Mouse (Mus musculus) embryonic fibroblast, embryonic 13.5 days (primary cell): Measurements from ENCODE around the gene Il4i1. TPM values are rescaled to one million over a fixed set of nuclear protein-coding genes. Genes with fewer than 3 reads are reported as not detected.
A peak's percentile ranks its signal among the peaks of the same experiment; 100 is the strongest.

Experiments used
- H3K27ac ChIP-seq: 2 replicates; pipeline ENCODE4 v1.5.1; 2012; ENCODE audit warnings: low read length, control low read depth, inconsistent platforms; ENCODE audit not compliant: insufficient read depth
- H3K4me1 ChIP-seq: 2 replicates; pipeline ENCODE4 v1.6.1; 2011; ENCODE audit warnings: low read length; ENCODE audit not compliant: control insufficient read depth, insufficient read depth
- H3K4me3 ChIP-seq: 2 replicates; pipeline ENCODE4 v1.5.1; 2011; ENCODE audit warnings: mild to moderate bottlenecking, control low read depth, low read length; ENCODE audit not compliant: insufficient read depth
- CTCF ChIP-seq: IDR thresholded peaks from 2 replicates; pipeline ENCODE4 v1.5.1; 2011; ENCODE audit warnings: mild to moderate bottlenecking, control low read depth, low read length, moderate library complexity, borderline replicate concordance; ENCODE audit not compliant: insufficient read depth
- POLR2A ChIP-seq: IDR thresholded peaks from 2 replicates; pipeline ENCODE4 v1.6.1; 2011; ENCODE audit warnings: low read depth, mild to moderate bottlenecking, control low read depth, low read length, moderate library complexity
- polyA plus RNA-seq: library from polyadenylated mRNA; stranded (reverse); fragments of >200 nt; gene quantifications from 2 replicates; pipeline ENCODE4 v1.2.4, GENCODE M21; 2011; ENCODE audit warnings: low read depth; ENCODE audit not compliant: missing spikeins, insufficient read length

Gene Il4i1
- polyA plus RNA-seq, 1 experiment, result 2.3 TPM

- H3K27ac ChIP-seq, result no peak overlapping the region
- peaks cover 13% of the 10 kb centered on the region for H3K4me1 ChIP-seq
- no peak overlapping the region for H3K4me3 ChIP-seq
- TF ChIP-seq POLR2A, result no peak
- no peak for TF ChIP-seq CTCF
Observed at GRCm38 (mm10) chr7:44853065-44853464, 36.9 kb downstream of the Il4i1 start.

GRCm38 (mm10) chr7:44853596-44854355 lies 37.6 kb downstream of the Il4i1 start:
- Histone ChIP-seq H3K4me3 (peak overlapping the region; percentile 30), H3K4me1 (peaks cover 13% of the 10 kb centered on the region), H3K27ac (peak overlapping the region; percentile 85)
- TF ChIP-seq POLR2A (no peak; the same call in 1 of the 2 replicates), CTCF (no peak)

GRCm38 (mm10) chr7:44854356-44855031 lies 38.3 kb downstream of the Il4i1 start:
- Histone ChIP-seq H3K4me3 (peak overlapping the region; percentile 30), H3K27ac (peak overlapping the region; percentile 85), H3K4me1 (peaks cover 13% of the 10 kb centered on the region)
- peak; percentile 54 for TF ChIP-seq POLR2A
- TF ChIP-seq CTCF, result no peak

- Histone ChIP-seq H3K27ac (0 out of 2 replicates have a peak overlapping the region, but pooled peaks have one; percentile 85), H3K4me1 (peaks cover 13% of the 10 kb centered on the region), H3K4me3 (no peak overlapping the region)
- TF ChIP-seq POLR2A (no peak), CTCF (no peak)
Observed at GRCm38 (mm10) chr7:44855036-44855435, 38.8 kb downstream of the Il4i1 start.

- TF ChIP-seq POLR2A, result no peak
- TF ChIP-seq CTCF, result no peak
- H3K27ac ChIP-seq, result peak overlapping the region; percentile 58
- peaks cover 9% of the 10 kb centered on the region for H3K4me1 ChIP-seq
- H3K4me3 ChIP-seq, result peak overlapping the region; percentile 95
Observed at GRCm38 (mm10) chr7:44856265-44856916, 40.2 kb downstream of the Il4i1 start.

- Histone ChIP-seq H3K4me1 (peaks cover 4% of the 10 kb centered on the region; the same call in 1 of the 2 replicates), H3K4me3 (peak within 1 kb of the TSS; percentile 95), H3K27ac (peak within 1 kb of the TSS; percentile 88)
- TF ChIP-seq POLR2A, result peak; percentile 67
- TF ChIP-seq CTCF, result no peak
Observed at GRCm38 (mm10) chr7:44857042-44857552, 40.9 kb downstream of the Il4i1 start, which contains the start of gene Pnkp. Gene Pnkp (plus strand): TSS chr7:44857139.

- Histone ChIP-seq H3K4me3 (peak overlapping the region; percentile 95), H3K4me1 (peaks cover 4% of the 10 kb centered on the region; the same call in 1 of the 2 replicates), H3K27ac (no peak overlapping the region)
- TF ChIP-seq POLR2A, result peak; percentile 78
- no peak for TF ChIP-seq CTCF
Observed at GRCm38 (mm10) chr7:44857905-44858304, 41.7 kb downstream of the Il4i1 start.

GRCm38 (mm10) chr7:44859896-44860295 lies 43.7 kb downstream of the Il4i1 start:
- Histone ChIP-seq H3K4me3 (no peak overlapping the region), H3K4me1 (no peaks in the 10 kb centered on the region), H3K27ac (no peak overlapping the region)
- TF ChIP-seq POLR2A (no peak), CTCF (no peak)

- no peak overlapping the region for H3K27ac ChIP-seq
- TF ChIP-seq POLR2A (no peak), CTCF (peak; percentile 98)
- H3K4me1 ChIP-seq, result no peaks in the 10 kb centered on the region
- no peak overlapping the region for H3K4me3 ChIP-seq
Observed at GRCm38 (mm10) chr7:44860576-44861428, 44.6 kb downstream of the Il4i1 start.
